Mouse (Mus musculus) 3134 (cell line): ENCODE results near the gene Skp2.
A peak's percentile ranks its signal among the peaks of the same experiment; 100 is the strongest.

Experiments used
- DNase-seq: peaks from one replicate; pipeline ENCODE4 v3.0.0-alpha.2; 2011; ENCODE audit warnings: low spot score; ENCODE audit not compliant: insufficient read length; ENCODE audit errors: extremely low read depth

The Skp2 gene

DNA sequence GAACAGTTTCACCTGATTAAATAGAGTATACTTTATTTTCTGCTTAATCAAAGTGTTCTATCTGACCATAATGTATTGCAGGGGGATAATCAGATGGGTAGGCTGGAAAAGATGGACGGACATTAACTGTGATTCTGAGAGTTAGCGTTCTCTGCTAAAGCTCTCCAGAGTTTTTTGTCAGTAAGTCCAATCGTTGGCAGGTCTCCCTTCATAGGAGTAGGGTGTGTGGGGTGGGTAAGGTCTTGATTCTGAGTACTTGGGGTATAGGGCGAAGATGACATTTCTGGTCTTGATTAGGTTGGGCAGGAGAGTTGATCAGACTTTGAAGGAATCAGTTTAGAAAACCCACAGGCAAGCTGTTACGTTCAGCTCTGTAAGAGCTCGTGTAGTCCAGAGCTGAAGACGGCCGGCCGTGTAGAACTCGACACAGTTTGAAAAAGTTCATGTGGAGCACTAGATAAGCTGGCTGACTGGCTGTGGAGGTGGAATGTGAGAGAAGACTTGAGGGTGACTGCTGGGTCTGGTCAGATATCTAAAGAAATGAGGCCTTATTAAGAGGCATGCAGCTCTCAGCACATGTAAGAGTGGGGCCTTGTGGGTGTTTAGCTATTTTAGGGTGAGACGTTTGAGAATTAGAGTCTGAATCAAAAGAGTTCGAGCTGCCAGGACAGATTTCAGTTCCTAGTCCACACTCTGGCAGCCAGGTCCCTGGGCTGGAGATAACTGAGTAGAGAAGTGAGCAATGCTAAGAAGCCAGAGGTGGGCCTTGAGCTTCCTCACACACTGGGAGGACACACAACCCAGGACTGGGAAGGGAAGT lies 76.5 kb downstream of the Skp2 start:
- DNase-seq, result no peak

DNA sequence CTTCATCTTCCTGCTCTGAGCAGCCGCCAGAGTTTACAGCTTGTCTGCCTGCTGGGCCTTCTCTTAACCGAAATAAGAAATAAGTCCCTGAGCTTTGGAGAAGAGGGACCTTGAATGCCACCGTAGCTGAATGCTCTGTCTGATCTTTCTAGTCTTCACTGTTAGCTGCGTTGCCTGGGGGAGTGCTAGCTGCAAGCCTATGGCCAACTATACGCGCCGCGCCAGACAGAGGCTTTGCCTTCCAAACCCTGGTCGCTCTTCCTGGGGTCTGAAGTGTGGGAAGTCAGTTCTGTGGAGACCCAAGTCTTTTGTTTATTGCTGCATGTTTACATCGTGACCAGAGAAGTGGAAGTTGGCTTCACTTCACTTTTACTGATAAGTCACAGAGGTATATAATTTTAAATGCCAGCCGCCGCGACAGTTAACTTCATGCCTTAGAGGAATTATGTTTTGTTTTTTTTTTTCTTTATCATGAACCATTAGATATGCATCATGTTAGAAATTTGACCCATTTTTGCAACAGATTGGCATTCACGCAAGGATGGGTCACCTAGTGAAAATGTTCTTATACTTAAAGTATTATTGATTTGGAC lies 79.5 kb downstream of the Skp2 start:
- no peak for DNase-seq

DNA sequence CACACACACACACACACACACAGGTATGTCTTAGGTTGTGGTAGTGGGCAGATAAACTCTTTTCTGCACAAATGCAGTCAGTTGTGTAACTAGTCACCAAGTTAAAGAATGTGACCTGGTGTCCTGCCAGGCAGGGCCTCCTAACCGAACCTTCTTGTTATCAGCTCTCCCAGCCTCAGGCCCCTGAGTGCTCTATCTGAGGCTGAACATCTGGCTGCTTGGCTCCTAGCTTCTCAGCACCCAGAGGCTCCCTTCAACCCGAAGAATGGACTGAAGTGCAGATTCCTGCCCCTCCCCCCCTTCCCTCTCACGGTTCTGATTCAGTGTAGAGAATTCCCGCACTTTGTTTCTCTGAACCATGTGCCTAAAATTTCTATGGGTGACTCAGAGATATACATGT lies 80.6 kb downstream of the Skp2 start:
- DNase-seq, result no peak

DNA sequence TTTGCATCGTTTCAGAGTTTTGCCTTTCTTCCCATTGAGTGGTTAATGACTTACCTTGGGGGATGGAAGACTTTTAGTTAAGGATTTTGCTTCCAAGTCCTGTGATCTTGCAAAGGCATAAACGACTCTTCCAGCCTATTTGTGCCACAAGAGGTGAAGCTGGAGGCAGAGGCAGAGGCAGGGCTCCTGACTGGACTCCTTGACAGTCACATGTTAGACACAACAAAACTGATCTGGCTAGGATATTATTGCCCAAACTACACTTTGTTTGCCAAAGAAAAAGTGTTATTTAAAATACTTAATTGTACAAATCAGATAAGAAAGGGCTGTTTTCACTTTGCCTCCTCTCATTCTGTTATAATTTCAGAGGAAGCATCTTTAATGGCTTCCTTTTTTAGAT lies 81.1 kb downstream of the Skp2 start:
- no peak for DNase-seq

DNA sequence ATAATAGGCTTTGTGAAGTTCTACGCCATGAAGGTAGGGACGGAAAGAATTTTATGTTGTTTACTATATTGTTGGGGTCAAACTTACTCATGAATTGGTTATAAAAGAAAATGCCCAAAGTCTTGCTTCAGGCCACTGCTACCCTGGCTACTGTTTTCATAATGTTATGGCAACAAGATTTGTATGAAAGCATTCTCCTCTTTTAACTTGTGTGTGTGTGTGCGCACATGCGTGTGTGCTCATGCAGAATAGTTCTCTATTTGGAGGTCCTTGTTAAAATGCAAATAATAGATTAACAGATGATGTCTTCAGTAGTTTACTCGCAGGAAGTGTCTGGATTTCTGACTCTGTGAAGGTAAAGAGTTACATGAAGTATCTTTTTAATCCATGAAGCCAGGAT lies 81.5 kb downstream of the Skp2 start:
- DNase-seq, result no peak

DNA sequence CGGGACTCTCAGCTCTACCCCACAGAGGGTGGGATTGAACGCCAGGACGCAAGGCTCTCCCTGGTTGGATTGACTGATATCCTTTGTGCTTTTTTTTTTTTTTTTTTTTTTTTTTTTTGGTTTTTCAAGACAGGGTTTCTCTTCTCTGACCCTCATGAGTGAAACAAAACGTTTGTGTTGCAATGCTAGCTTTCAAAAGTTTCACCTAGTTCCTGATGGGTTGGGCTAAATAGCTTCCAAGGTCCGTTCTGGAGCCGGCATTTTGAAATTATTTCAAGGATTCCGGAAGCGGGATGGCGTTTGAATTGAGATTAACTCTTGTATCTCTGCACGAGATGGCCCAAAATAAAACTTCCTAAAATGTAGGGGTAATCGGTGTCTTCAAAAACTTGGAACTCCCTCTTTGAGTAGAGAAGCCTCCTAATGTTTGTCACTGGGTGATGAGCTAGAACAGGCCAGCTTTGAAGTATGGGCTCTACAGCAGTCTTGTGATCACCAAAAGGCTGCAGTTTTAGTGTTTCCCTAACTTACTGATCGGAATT lies 82.1 kb downstream of the Skp2 start:
- no peak for DNase-seq

DNA sequence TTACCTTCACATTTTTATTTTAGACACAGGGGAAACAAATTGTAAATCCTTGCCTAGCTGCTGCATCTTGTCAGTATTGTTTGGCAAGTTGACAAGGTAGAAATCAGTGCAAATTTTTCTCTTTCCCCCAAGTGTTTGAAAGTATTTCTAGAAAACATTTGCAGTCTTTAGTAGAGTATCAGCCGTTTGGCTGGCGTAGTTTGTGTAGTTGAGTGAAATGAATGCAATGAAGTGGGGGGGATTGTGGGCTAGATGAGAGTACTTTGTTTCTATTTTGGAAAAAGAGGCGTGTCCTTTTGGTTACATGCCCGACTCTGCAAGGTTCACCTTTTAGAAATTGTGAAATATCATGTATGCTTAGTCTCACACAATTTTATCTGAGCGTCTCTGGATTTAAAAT lies 82.6 kb downstream of the Skp2 start:
- no peak for DNase-seq

DNA sequence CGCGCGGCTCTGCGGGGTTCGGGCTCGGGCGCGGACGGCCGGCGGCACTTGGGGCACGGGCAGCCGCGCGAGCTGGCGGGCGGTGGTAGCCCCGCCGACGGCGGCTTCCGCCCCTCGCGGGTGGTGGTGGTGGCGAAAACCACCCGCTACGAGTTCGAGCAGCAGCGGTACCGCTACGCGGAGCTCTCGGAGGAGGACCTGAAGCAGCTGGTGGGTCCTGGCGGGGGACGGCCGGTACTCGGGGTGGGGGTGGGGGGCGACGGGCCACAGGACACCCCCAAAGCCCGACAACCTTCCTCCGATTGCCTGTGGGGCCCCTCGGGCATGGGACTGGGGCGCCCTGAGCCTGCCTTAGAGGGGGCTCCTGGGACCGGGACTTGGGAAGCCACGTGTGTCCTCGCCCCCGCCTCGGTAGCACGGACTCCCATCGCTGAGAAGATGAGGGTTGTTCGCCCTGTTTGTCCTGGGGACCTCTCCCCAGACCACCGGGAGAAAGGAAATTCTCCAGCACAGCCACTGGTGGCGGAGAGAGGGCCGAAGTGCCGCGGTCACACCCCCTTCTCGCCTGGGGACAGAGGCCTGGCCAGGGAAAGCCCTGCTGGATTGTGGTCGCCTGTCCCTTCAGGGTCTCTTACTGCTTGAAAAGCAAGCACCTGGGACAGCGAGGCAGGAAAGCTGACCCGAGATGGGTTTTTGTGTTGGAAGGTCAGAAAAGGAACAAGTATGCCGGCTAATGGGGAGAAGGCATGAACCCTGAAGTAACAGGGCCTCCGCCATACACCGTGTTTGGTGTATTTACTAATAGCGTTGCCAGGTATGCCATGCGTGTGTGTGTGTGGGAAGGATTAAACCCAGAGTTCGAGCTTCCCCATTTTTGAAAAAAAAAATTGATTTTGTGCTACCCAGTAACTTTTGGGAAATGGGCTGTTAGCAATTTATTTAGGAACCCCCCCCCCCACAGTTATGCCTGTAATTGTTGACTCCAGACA lies 83.4 kb downstream of the Skp2 start:
- DNase-seq, result peak; percentile 62

DNA sequence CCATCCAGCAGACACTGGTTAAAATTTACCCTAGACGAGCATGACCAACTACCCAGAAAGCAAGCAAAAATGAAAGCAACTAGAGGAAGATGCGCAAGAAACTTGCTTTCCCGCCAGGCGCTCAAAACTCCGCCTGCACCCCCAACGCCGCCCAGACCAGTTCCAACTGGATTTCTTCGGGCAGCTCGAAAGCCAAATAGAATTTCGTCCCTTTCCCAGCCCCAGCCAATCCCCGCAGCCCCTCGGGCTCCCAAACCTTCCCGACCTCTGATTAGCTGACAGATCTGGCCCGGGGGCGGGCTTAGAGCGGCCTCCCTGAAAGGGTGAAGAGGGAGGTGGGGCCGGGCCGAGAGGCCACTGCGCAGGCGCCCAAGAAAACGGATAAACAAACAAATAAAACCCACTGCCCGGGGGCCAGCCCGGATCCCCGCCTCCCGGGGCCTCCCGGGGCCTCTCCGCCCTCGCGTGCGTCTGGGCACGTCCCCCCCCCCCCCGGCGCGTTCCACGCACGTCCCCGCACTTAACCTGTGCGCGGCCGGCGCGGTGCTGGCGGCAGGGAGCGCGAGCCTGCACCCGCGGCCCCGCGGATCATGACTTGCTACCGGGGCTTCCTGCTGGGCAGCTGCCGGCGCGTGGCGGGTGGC lies 84.2 kb downstream of the Skp2 start, which contains the start of gene Nadk2:
Gene Nadk2 (plus strand): TSS at position 349 of the 644 bp plus-strand sequence.
- DNase-seq, result peak; percentile 97

DNA sequence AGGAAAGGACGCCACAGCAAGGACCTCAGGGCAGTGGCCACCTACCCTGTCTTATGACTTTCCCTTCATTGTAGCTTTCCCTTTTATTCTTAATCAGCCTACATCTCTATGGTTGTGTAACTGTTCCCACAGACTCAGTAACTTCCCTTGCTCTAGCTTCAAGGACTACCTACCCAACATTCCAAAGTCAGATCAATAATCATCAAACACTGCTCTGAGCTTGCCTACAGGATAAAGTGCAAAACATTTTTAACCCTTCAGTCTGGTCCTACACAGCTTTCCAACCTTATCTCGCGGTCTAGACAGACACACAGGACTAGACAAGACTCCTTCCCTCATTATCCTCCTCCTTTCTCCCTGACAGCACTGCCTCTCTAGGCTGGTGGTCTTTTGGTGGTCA lies 84.9 kb downstream of the Skp2 start:
- DNase-seq, result no peak

DNA sequence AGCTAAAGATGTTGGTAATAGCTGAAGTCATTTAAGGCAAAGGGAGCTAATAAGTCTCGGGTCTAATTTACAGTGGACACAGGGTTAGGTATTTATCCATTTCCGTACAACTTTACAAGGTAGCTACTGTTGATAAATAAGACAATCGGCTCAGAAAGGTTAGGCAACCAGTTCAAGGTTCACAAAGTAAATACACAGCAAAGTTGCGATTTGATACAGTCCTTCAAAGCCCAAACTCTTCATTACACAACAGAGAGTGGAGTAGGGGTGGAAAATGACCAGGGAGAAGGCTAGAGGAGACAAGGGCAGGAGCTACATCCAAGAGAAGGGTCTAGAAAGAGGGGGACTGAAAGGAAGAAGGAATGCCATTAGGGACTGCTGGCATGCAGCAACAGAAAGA lies 86.3 kb downstream of the Skp2 start:
- DNase-seq, result no peak
